Mouse (Mus musculus) forebrain, embryonic 14.5 days (tissue): ENCODE data around the gene Tmem184b. TPM values are rescaled to one million over a fixed set of nuclear protein-coding genes. Genes with fewer than 3 reads are reported as not detected.
A peak's percentile ranks its signal among the peaks of the same experiment; 100 is the strongest.

Experiments used
- ATAC-seq: fragments of 200-750 bp; cut with Nextera tagmentation; 2 replicates; pipeline ENCODE4 v1.8.0; 2017; ENCODE audit warnings: mild to moderate bottlenecking, moderate library complexity
- DNase-seq: peaks from one replicate; pipeline ENCODE4 v3.0.0-alpha.2; 2015; ENCODE audit warnings: low spot score
- H3K27ac ChIP-seq: fragments of 300-500 bp; sonication (generic); 2 replicates; pipeline ENCODE4 v1.5.1; 2014; ENCODE audit warnings: low read depth, mild to moderate bottlenecking, control low read depth, low read length, moderate library complexity
- H3K27me3 ChIP-seq: fragments of 300-500 bp; sonication (generic); replicated peaks from 2 replicates; pipeline ENCODE4 v1.6.1; 2014; ENCODE audit warnings: low read length, control low read depth, mixed read lengths; ENCODE audit not compliant: control insufficient read depth, insufficient read depth
- H3K36me3 ChIP-seq: fragments of 300-500 bp; sonication (generic); 2 replicates; pipeline ENCODE4 v1.6.1; 2014; ENCODE audit warnings: low read length, control low read depth; ENCODE audit not compliant: control insufficient read depth, insufficient read depth
- H3K4me1 ChIP-seq: fragments of 300-500 bp; sonication (generic); 2 replicates; pipeline ENCODE4 v1.6.1; 2014; ENCODE audit warnings: antibody characterized with exemption, low read length, control low read depth; ENCODE audit not compliant: control insufficient read depth, insufficient read depth
- H3K4me2 ChIP-seq: fragments of 300-500 bp; sonication (generic); 2 replicates; pipeline ENCODE4 v1.6.1; 2014; ENCODE audit warnings: mild to moderate bottlenecking, control low read depth, low read length
- H3K4me3 ChIP-seq: fragments of 300-500 bp; sonication (generic); 2 replicates; pipeline ENCODE4 v1.5.1; 2014; ENCODE audit warnings: low read depth, low read length, control low read depth
- H3K9ac ChIP-seq: fragments of 300-500 bp; sonication (generic); 2 replicates; pipeline ENCODE4 v1.6.1; 2014; ENCODE audit warnings: mild to moderate bottlenecking, low read length, control low read depth, moderate library complexity
- H3K9me3 ChIP-seq: fragments of 300-500 bp; sonication (generic); replicated peaks from 2 replicates; pipeline ENCODE4 v1.6.1; 2016; ENCODE audit warnings: low read length, control low read depth, mixed read lengths; ENCODE audit not compliant: control insufficient read depth
- WGBS: fragments of 180-500 bp; shearing (Covaris S2); extraction: QIAGEN DNeasy Blood & Tissue Kit; methylation state at CpG from one replicate; pipeline ENCODE4 v1.1.7; 2014; 5-methylcytosine and 5-hydroxymethylcytosine counted together
- polyA plus RNA-seq: library from polyadenylated mRNA; unstranded; fragments of >200 nt; fragmentation: Nextera tagmentation; extraction: Ambion mirVana; gene quantifications from 2 replicates; pipeline ENCODE4 v1.2.1, GENCODE M21; 2014

The Tmem184b gene
- polyA plus RNA-seq, 1 experiment from 2014 or later = 20.3 TPM

GRCm38 (mm10) chr15:79350866-79351265 lies 52.5 kb downstream of the Tmem184b start:
- Histone ChIP-seq H3K27me3 (0 out of 2 replicates have a peak, but pooled peaks cover 6% of the 10 kb centered on the region), H3K9ac (no peak overlapping the region), H3K4me3 (no peak overlapping the region), H3K4me1 (no peaks in the 10 kb centered on the region), H3K4me2 (no peak overlapping the region), H3K9me3 (no peaks in the 10 kb centered on the region), H3K27ac (no peak overlapping the region), H3K36me3 (no peaks in the 10 kb centered on the region)
- DNase-seq (no peak), ATAC-seq (no peak)
- WGBS = 92% methylated on average over 4 of the region's 4 CpGs

- Histone ChIP-seq H3K36me3 (no peaks in the 10 kb centered on the region), H3K4me3 (peak overlapping the region; percentile 82; the same call in 1 of the 2 replicates), H3K9ac (peak overlapping the region; percentile 71; the same call in 1 of the 2 replicates), H3K4me1 (no peaks in the 10 kb centered on the region), H3K27ac (no peak overlapping the region), H3K27me3 (0 out of 2 replicates have a peak, but pooled peaks cover 6% of the 10 kb centered on the region), H3K4me2 (peak overlapping the region; percentile 95), H3K9me3 (no peaks in the 10 kb centered on the region)
- no peak for DNase-seq
- no peak for ATAC-seq
- 60% methylated on average over 8 of the region's 8 CpGs for WGBS
These were observed 54.7 kb downstream of the Tmem184b start for GRCm38 (mm10) chr15:79348651-79349050.

GRCm38 (mm10) chr15:79347845-79348506 lies 55.4 kb downstream of the Tmem184b start:
- Histone ChIP-seq H3K27ac (peak overlapping the region; percentile 78), H3K27me3 (0 out of 2 replicates have a peak, but pooled peaks cover 7% of the 10 kb centered on the region), H3K4me2 (peak overlapping the region; percentile 95), H3K4me1 (no peaks in the 10 kb centered on the region), H3K9ac (peak overlapping the region; percentile 71), H3K9me3 (no peaks in the 10 kb centered on the region), H3K36me3 (no peaks in the 10 kb centered on the region), H3K4me3 (peak overlapping the region; percentile 82)
- 2% methylated on average over 43 of the region's 46 CpGs for WGBS
- ATAC-seq (peak; percentile 73), DNase-seq (peak; percentile 79)

GRCm38 (mm10) chr15:79347165-79347844 lies 56.1 kb downstream of the Tmem184b start:
- no peaks in the 10 kb centered on the region for H3K36me3 ChIP-seq
- H3K27ac ChIP-seq = peak overlapping the region; percentile 78
- ATAC-seq (peak; percentile 96), DNase-seq (peak; percentile 98)
- WGBS = under 1% methylated on average over 59 of the region's 61 CpGs
- no peaks in the 10 kb centered on the region for H3K4me1 ChIP-seq
- H3K9ac ChIP-seq = peak overlapping the region; percentile 71
- no peaks in the 10 kb centered on the region for H3K9me3 ChIP-seq
- H3K4me3 ChIP-seq = peak overlapping the region; percentile 82
- H3K27me3 ChIP-seq = 0 out of 2 replicates have a peak, but pooled peaks cover 7% of the 10 kb centered on the region
- H3K4me2 ChIP-seq = peak overlapping the region; percentile 95

- DNase-seq (no peak), ATAC-seq (no peak)
- Histone ChIP-seq H3K4me3 (peak within 1 kb of the TSS; percentile 82), H3K9me3 (no peaks in the 10 kb centered on the region), H3K27ac (peak within 1 kb of the TSS; percentile 78), H3K4me1 (no peaks in the 10 kb centered on the region), H3K9ac (peak within 1 kb of the TSS; percentile 71), H3K4me2 (peak within 1 kb of the TSS; percentile 95), H3K36me3 (no peaks in the 10 kb centered on the region), H3K27me3 (0 out of 2 replicates have a peak, but pooled peaks cover 7% of the 10 kb centered on the region)
- WGBS = 52% methylated on average over 8 of the region's 8 CpGs
These were observed 57.1 kb downstream of the Tmem184b start, which contains the start of gene Maff for GRCm38 (mm10) chr15:79346051-79346793. Gene Maff (plus strand): TSS chr15:79346621.

- Histone ChIP-seq H3K4me1 (no peaks in the 10 kb centered on the region), H3K27me3 (0 out of 2 replicates have a peak, but pooled peaks cover 2% of the 10 kb centered on the region), H3K36me3 (no peaks in the 10 kb centered on the region), H3K27ac (no peak overlapping the region), H3K4me2 (no peak overlapping the region), H3K9ac (no peak overlapping the region), H3K9me3 (no peaks in the 10 kb centered on the region), H3K4me3 (no peak overlapping the region)
- 80% methylated on average over 4 of the region's 4 CpGs for WGBS
- DNase-seq = no peak
- ATAC-seq = no peak
These were observed 58.7 kb downstream of the Tmem184b start for GRCm38 (mm10) chr15:79344627-79345026.

GRCm38 (mm10) chr15:79342641-79343337 lies 60.6 kb downstream of the Tmem184b start:
- Histone ChIP-seq H3K36me3 (no peaks in the 10 kb centered on the region), H3K4me2 (no peak overlapping the region), H3K4me3 (no peak overlapping the region), H3K9ac (no peak overlapping the region), H3K9me3 (no peaks in the 10 kb centered on the region), H3K27me3 (0 out of 2 replicates have a peak, but pooled peaks cover 2% of the 10 kb centered on the region), H3K4me1 (no peaks in the 10 kb centered on the region), H3K27ac (no peak overlapping the region)
- WGBS = 72% methylated on average over 6 of the region's 6 CpGs
- DNase-seq = no peak
- ATAC-seq = no peak

GRCm38 (mm10) chr15:79338978-79339377 lies 64.4 kb downstream of the Tmem184b start:
- no peak for DNase-seq
- H3K36me3 ChIP-seq = no peaks in the 10 kb centered on the region
- no peak for ATAC-seq

More at GRCm38 (mm10) chr15:79338978-79339377, 64.4 kb downstream of the Tmem184b start:
- no peaks in the 10 kb centered on the region for H3K9me3 ChIP-seq
- H3K4me1 ChIP-seq = no peaks in the 10 kb centered on the region
- H3K27me3 ChIP-seq = 0 out of 2 replicates have a peak, but pooled peaks cover 2% of the 10 kb centered on the region
- WGBS = 74% methylated on average over 5 of the region's 5 CpGs
- no peak overlapping the region for H3K4me2 ChIP-seq
- no peak overlapping the region for H3K9ac ChIP-seq
- no peak overlapping the region for H3K4me3 ChIP-seq
- H3K27ac ChIP-seq = no peak overlapping the region
